In the genomic region with DNA sequence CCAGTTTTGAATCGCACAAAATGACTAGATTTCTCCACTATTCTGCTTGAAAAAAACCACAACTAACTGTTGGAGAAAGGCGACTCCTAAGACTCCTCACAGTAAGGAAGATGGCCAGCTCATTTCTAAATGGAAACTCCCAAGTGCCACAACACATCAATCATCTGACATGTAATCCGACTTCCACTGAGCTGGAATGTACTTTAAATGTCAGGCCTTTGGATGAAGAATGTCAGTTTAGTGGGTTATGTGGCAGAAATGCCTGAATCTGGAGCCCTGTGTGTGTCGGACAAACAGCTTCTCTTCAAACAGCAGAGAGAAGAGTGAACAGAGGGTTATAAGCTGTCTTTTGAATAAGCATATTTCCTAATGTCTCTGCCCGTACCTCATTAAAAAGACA, we compare ENCODE assay signal across 13 mouse cellular contexts. TPM values are rescaled to one million over a fixed set of nuclear protein-coding genes. Genes with fewer than 3 reads are reported as not detected.
A peak's percentile ranks its signal among the peaks of the same experiment; 100 is the strongest.
DNase-seq lines count a peak whose midpoint lies in the region; ATAC-seq and TF ChIP-seq lines count a peak whose summit lies in the region.
"Had no signal": no experiment of that assay in that cellular context is flagged by ENCODE, and none has a peak within 500 bp of the region (broad histone marks: within the 10 kb centered on the region; RNA-seq: fewer than 3 reads in every experiment).

No protein-coding gene starts in this region.

- H3K9me3 ChIP-seq in embryonic facial prominence, embryonic 14.5 days (ENCODE audit: control insufficient read depth, low read length), result no peaks in the 10 kb centered on the region
- H3K9me3 ChIP-seq in embryonic facial prominence, embryonic 10.5 days, result no peaks in the 10 kb centered on the region
- no peaks in the 10 kb centered on the region for H3K9me3 ChIP-seq in kidney, postnatal 0 days (replicated peaks; ENCODE audit: low read length)
- H3K9me3 ChIP-seq in liver, embryonic 15.5 days (replicated peaks), result no peaks in the 10 kb centered on the region
- H3K9me3 ChIP-seq: embryonic facial prominence, embryonic 15.5 days; hindbrain, embryonic 13.5 days; limb, embryonic 13.5 days had no signal

- TF ChIP-seq CTCF in kidney, postnatal 0 days (IDR thresholded peaks at IDR 0.05; ENCODE audit: low read depth), result no peak

- no peak overlapping the region for H3K4me2 ChIP-seq in embryonic facial prominence, embryonic 14.5 days (ENCODE audit: low read depth, low read length)
- no peak overlapping the region for H3K4me2 ChIP-seq in kidney, postnatal 0 days (ENCODE audit: low read length)
- H3K4me2 ChIP-seq in liver, embryonic 15.5 days, result no peak overlapping the region

- H3K9ac ChIP-seq in embryonic facial prominence, embryonic 14.5 days (ENCODE audit: low read depth, low read length), result no peak overlapping the region
- no peak overlapping the region for H3K9ac ChIP-seq in kidney, postnatal 0 days (ENCODE audit: low read depth, low read length)
- no peak overlapping the region for H3K9ac ChIP-seq in liver, embryonic 15.5 days

- H3K4me3 ChIP-seq in embryonic facial prominence, embryonic 14.5 days (ENCODE audit: low read depth, low read length), result no peak overlapping the region
- H3K4me3 ChIP-seq in embryonic facial prominence, embryonic 10.5 days, result no peak overlapping the region
- no peak overlapping the region for H3K4me3 ChIP-seq in kidney, postnatal 0 days (replicated peaks; ENCODE audit: low read depth, low read length)
- no peak overlapping the region for H3K4me3 ChIP-seq in liver, embryonic 15.5 days (replicated peaks)

- ATAC-seq in embryonic facial prominence, embryonic 14.5 days (ENCODE audit: low read depth), result no peak
- no peak for ATAC-seq in kidney, postnatal 0 days (replicated peaks; ENCODE audit: low FRiP score, low read depth)
- ATAC-seq in liver, embryonic 15.5 days (ENCODE audit: insufficient read depth), result no peak
- ATAC-seq: Patski had no signal

- H3K27ac ChIP-seq in embryonic facial prominence, embryonic 14.5 days (replicated peaks; ENCODE audit: low read depth, low read length), result no peak overlapping the region; the same call in 1 of the 2 replicates
- H3K27ac ChIP-seq in embryonic facial prominence, embryonic 10.5 days (replicated peaks), result no peak overlapping the region; the same call in 1 of the 2 replicates
- H3K27ac ChIP-seq in kidney, postnatal 0 days, result 0 out of 2 replicates have a peak overlapping the region, but pooled peaks have one; percentile 10
- peak overlapping the region; percentile 98 for H3K27ac ChIP-seq in liver, embryonic 15.5 days (replicated peaks)

- no peaks in the 10 kb centered on the region for H3K27me3 ChIP-seq in embryonic facial prominence, embryonic 14.5 days (replicated peaks; ENCODE audit: control insufficient read depth, insufficient read depth, low read length)
- no peaks in the 10 kb centered on the region for H3K27me3 ChIP-seq in embryonic facial prominence, embryonic 10.5 days (replicated peaks; ENCODE audit: low read depth, poor library complexity, severe bottlenecking)
- H3K27me3 ChIP-seq in kidney, postnatal 0 days (ENCODE audit: insufficient read depth, low read length), result no peaks in the 10 kb centered on the region
- no peaks in the 10 kb centered on the region for H3K27me3 ChIP-seq in liver, embryonic 15.5 days
- H3K27me3 ChIP-seq: embryonic facial prominence, embryonic 15.5 days; hindbrain, embryonic 13.5 days; limb, embryonic 13.5 days; Patski had no signal

- 52% methylated on average over 5 of the region's 5 CpGs for WGBS in embryonic facial prominence, embryonic 14.5 days
- WGBS in embryonic facial prominence, embryonic 10.5 days, result 64% methylated on average over 5 of the region's 5 CpGs
- 56% methylated on average over 5 of the region's 5 CpGs for WGBS in kidney, postnatal 0 days
- WGBS in liver, embryonic 15.5 days (ENCODE audit: insufficient replicate concordance), result 76% methylated on average over 5 of the region's 5 CpGs

- no peaks in the 10 kb centered on the region for H3K36me3 ChIP-seq in embryonic facial prominence, embryonic 14.5 days (ENCODE audit: control insufficient read depth, insufficient read depth, low read length)
- no peaks in the 10 kb centered on the region for H3K36me3 ChIP-seq in embryonic facial prominence, embryonic 10.5 days (replicated peaks)
- no peaks in the 10 kb centered on the region for H3K36me3 ChIP-seq in kidney, postnatal 0 days (ENCODE audit: insufficient read depth, low read length)
- H3K36me3 ChIP-seq in liver, embryonic 15.5 days (replicated peaks), result peaks cover 6% of the 10 kb centered on the region
- H3K36me3 ChIP-seq: embryonic facial prominence, embryonic 15.5 days; hindbrain, embryonic 13.5 days; limb, embryonic 13.5 days had no signal

- peaks cover 15% of the 10 kb centered on the region; the same call in 1 of the 2 replicates for H3K4me1 ChIP-seq in embryonic facial prominence, embryonic 14.5 days (ENCODE audit: control insufficient read depth, insufficient read depth, low read length)
- peaks cover 37% of the 10 kb centered on the region for H3K4me1 ChIP-seq in embryonic facial prominence, embryonic 10.5 days
- H3K4me1 ChIP-seq in kidney, postnatal 0 days (replicated peaks; ENCODE audit: insufficient read depth, low read length), result peaks cover 12% of the 10 kb centered on the region; the same call in 1 of the 2 replicates
- H3K4me1 ChIP-seq in liver, embryonic 15.5 days (replicated peaks), result peaks cover 66% of the 10 kb centered on the region

- DNase-seq in embryonic facial prominence, embryonic 14.5 days (ENCODE audit: low spot score), result peak; percentile 65
- DNase-seq in embryonic facial prominence, embryonic 10.5 days (ENCODE audit: low spot score), result no peak
- DNase-seq in kidney, postnatal 0 days (ENCODE audit: low spot score), result peak; percentile 78
- no peak for DNase-seq in kidney, postnatal 25 days
- DNase-seq in Muller cell, postnatal 12 days (ENCODE audit: inconsistent ontology term), result peak; percentile 61
- no peak for DNase-seq in ovary, postnatal 36 days (ENCODE audit: low spot score)
- no peak for DNase-seq in cerebellum, adult 9-10 months
- DNase-seq: lung, postnatal 36 days had no signal

RNA-seq across cellular contexts. Expression of a gene that starts 1.7 kb away (rescaled TPM):
- 12.3 and 12.7 TPM in 2 replicates for polyA plus RNA-seq in embryonic facial prominence, embryonic 14.5 days (2014; fragmentation: Nextera tagmentation; extraction: Ambion mirVana)
- 8.0 and 8.1 TPM in 2 replicates for polyA plus RNA-seq in embryonic facial prominence, embryonic 10.5 days (2016; fragmentation: Nextera tagmentation; extraction: Ambion mirVana)
- polyA plus RNA-seq in kidney, postnatal 0 days (2015; fragmentation: Nextera tagmentation; extraction: Ambion mirVana), result 11.3 and 11.9 TPM in 2 replicates
- polyA plus RNA-seq in liver, embryonic 15.5 days (2015; fragmentation: Nextera tagmentation; extraction: Ambion mirVana), result 31.1 and 31.3 TPM in 2 replicates

Comparison
In these comparisons a context has a peak if more than half of its experiments do, and no peak if none do; other contexts are left out.
1. DNase-seq: peak in embryonic facial prominence, embryonic 14.5 days (single experiment), kidney, postnatal 0 days (single experiment) and Muller cell, postnatal 12 days (single experiment); none in embryonic facial prominence, embryonic 10.5 days (single experiment), kidney, postnatal 25 days (0 of 2), ovary, postnatal 36 days (single experiment) and cerebellum, adult 9-10 months (single experiment).
2. H3K27ac ChIP-seq: peak in kidney, postnatal 0 days (single experiment) and liver, embryonic 15.5 days (single experiment); none in embryonic facial prominence, embryonic 14.5 days (single experiment) and embryonic facial prominence, embryonic 10.5 days (single experiment).